In the genomic region with DNA sequence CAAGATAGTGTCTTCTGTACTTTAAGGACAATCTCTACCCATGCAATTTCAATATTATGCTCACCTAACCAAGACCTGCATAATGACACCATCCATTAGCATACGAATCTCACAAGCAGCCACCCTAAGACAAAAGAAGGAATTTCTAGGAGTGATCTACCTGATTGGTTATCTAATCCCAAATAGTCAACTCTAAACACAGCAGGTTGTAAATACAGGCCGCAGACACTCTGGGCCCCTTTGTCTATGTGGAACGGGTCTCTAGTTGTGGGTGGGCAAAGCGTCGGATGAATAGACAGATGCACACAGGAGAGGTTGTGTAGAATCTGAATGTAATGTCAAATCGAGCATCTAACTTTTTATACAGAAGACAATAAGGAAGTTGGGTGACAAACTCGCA, we compare ENCODE assay signal across 28 mouse cellular contexts.
"Had no signal": no experiment of that assay in that cellular context is flagged by ENCODE, and none has a peak within 500 bp of the region (broad histone marks: within the 10 kb centered on the region; RNA-seq: fewer than 3 reads in every experiment).

No protein-coding gene starts in this region.

- H3K27ac ChIP-seq: gastrocnemius, adult 2 months; heart, adult 2 months; heart, embryonic 13.5 days; heart, embryonic 15.5 days; hindbrain, embryonic 13.5 days; hindbrain, embryonic 15.5 days; hindbrain, postnatal 0 days; kidney, embryonic 15.5 days; kidney, postnatal 0 days; limb, embryonic 13.5 days; limb, embryonic 15.5 days; liver, embryonic 13.5 days; liver, embryonic 15.5 days had no signal

- H3K9ac ChIP-seq: heart, embryonic 13.5 days; heart, embryonic 15.5 days; hindbrain, embryonic 13.5 days; hindbrain, embryonic 15.5 days; kidney, embryonic 15.5 days; limb, embryonic 13.5 days; limb, embryonic 15.5 days; liver, embryonic 13.5 days; liver, embryonic 15.5 days; liver, postnatal 0 days had no signal

- H3K27me3 ChIP-seq: heart, embryonic 13.5 days; heart, embryonic 15.5 days; hindbrain, embryonic 13.5 days; hindbrain, embryonic 15.5 days; kidney, embryonic 15.5 days; limb, embryonic 13.5 days; limb, embryonic 15.5 days; liver, embryonic 13.5 days; liver, embryonic 15.5 days had no signal

- H3K9me3 ChIP-seq: heart, embryonic 13.5 days; heart, embryonic 15.5 days; hindbrain, embryonic 13.5 days; hindbrain, embryonic 15.5 days; kidney, embryonic 15.5 days; limb, embryonic 13.5 days; limb, embryonic 15.5 days; liver, embryonic 13.5 days; liver, embryonic 15.5 days had no signal

- H3K4me2 ChIP-seq: heart, embryonic 11.5 days; heart, embryonic 13.5 days; heart, embryonic 15.5 days; hindbrain, embryonic 13.5 days; hindbrain, embryonic 15.5 days; kidney, embryonic 15.5 days; limb, embryonic 13.5 days; limb, embryonic 15.5 days; liver, embryonic 13.5 days; liver, embryonic 15.5 days had no signal

- ATAC-seq: hindbrain, postnatal 0 days; intestine, postnatal 0 days; liver, postnatal 0 days had no signal

- H3K36me3 ChIP-seq: heart, embryonic 13.5 days; heart, embryonic 15.5 days; hindbrain, embryonic 13.5 days; hindbrain, embryonic 15.5 days; kidney, embryonic 15.5 days; limb, embryonic 13.5 days; limb, embryonic 15.5 days; liver, embryonic 13.5 days; liver, embryonic 15.5 days had no signal

- DNase-seq: gastrocnemius, adult 2 months; gastrocnemius, postnatal 14 days; gastrocnemius, postnatal 36 days; heart, adult 11 months; heart, adult 2 months; heart, postnatal 14 days; heart, postnatal 36 days; kidney, adult 18-20 months; kidney, adult 9 months; kidney, postnatal 14 days; kidney, postnatal 36 days; layer of hippocampus, adult 9-11 months; layer of hippocampus, postnatal 36 days; left cerebral cortex, postnatal 4 days; liver, embryonic 13.5 days; liver, postnatal 0 days had no signal

- H3K4me1 ChIP-seq: heart, embryonic 13.5 days; heart, embryonic 15.5 days; hindbrain, embryonic 13.5 days; hindbrain, embryonic 15.5 days; kidney, embryonic 15.5 days; limb, embryonic 13.5 days; limb, embryonic 15.5 days; liver, embryonic 13.5 days; liver, embryonic 15.5 days had no signal

- H3K4me3 ChIP-seq: gastrocnemius, adult 2 months; heart, adult 2 months; heart, embryonic 13.5 days; heart, embryonic 15.5 days; hindbrain, embryonic 13.5 days; hindbrain, embryonic 15.5 days; kidney, embryonic 15.5 days; limb, embryonic 13.5 days; limb, embryonic 15.5 days; liver, embryonic 13.5 days; liver, embryonic 15.5 days had no signal
